ENCODE assay signal across 8 mouse cellular contexts in genomic region chr11:68852932-68853409, GRCm38 (mm10). TPM values are rescaled to one million over a fixed set of nuclear protein-coding genes. Genes with fewer than 3 reads are reported as not detected.
DNase-seq lines count a peak whose midpoint lies in the region; ATAC-seq and TF ChIP-seq lines count a peak whose summit lies in the region.

No protein-coding gene starts in this region.

- H3K27me3 ChIP-seq in hindbrain, postnatal 0 days (ENCODE audit: insufficient read depth, low read length), result no peaks in the 10 kb centered on the region

- intact Hi-C loops in left cerebral cortex, adult 2 months (cut with DNase I), result loop anchor here (5.0 kb wide), 1 partner anchor 161 kb away; the partner anchor contains the start of gene Myh10

- H3K9ac ChIP-seq in hindbrain, postnatal 0 days (replicated peaks; ENCODE audit: low read length), result peak overlapping the region; percentile 88

- WGBS in hindbrain, postnatal 0 days, result under 1% methylated on average over 39 of the region's 42 CpGs

- no peaks in the 10 kb centered on the region for H3K9me3 ChIP-seq in hindbrain, postnatal 0 days (ENCODE audit: low read length)

- peak overlapping the region; percentile 89 for H3K27ac ChIP-seq in hindbrain, postnatal 0 days
- H3K27ac ChIP-seq in left cerebral cortex, adult 2 months, result peak overlapping the region; percentile 90

- peak overlapping the region; percentile 79 for H3K4me2 ChIP-seq in hindbrain, postnatal 0 days (ENCODE audit: low read depth, low read length)

- H3K36me3 ChIP-seq in hindbrain, postnatal 0 days (ENCODE audit: insufficient read depth, low read length), result no peaks in the 10 kb centered on the region

- peak; percentile 100 for DNase-seq in T-cell, adult 2 months (ENCODE audit: low spot score)
- DNase-seq in cerebellum, postnatal 36 days, result peak; percentile 99 to 100
- DNase-seq in gastrocnemius, adult 18-20 months (ENCODE audit: low spot score), result peak; percentile 100
- peak; percentile 100 for DNase-seq in hindbrain, postnatal 0 days (ENCODE audit: low spot score)
- DNase-seq in left cerebral cortex, adult 2 months (ENCODE audit: extremely low spot score in 1 of 2, low spot score in 2 of 2), result peak; percentile 100
- DNase-seq in right cerebral cortex, adult 2 months (ENCODE audit: low spot score in 2 of 2), result peak; percentile 99 to 100
- peak; percentile 100 for DNase-seq in urinary bladder, postnatal 14 days (ENCODE audit: low spot score)

- TF ChIP-seq CTCF in hindbrain, postnatal 0 days (IDR thresholded peaks at IDR 0.05; ENCODE audit: low read depth), result no peak
- no peak for TF ChIP-seq CTCF in left cerebral cortex, adult 2 months (IDR thresholded peaks at IDR 0.05)

- H3K4me1 ChIP-seq in hindbrain, postnatal 0 days (ENCODE audit: insufficient read depth, low read length), result peaks cover 12% of the 10 kb centered on the region

- peak overlapping the region; percentile 84 for H3K4me3 ChIP-seq in hindbrain, postnatal 0 days (ENCODE audit: low read length)
- H3K4me3 ChIP-seq in left cerebral cortex, adult 2 months, result peak overlapping the region; percentile 81

- peak; percentile 100 for ATAC-seq in hindbrain, postnatal 0 days
- peak; percentile 91 for ATAC-seq in megakaryocyte, adult 5-6 weeks (ENCODE audit: poor library complexity, severe bottlenecking)

RNA-seq across cellular contexts. Expression of gene Ndel1, which starts 18.7 kb away (rescaled TPM):
- total RNA-seq in gastrocnemius, adult 18-20 months (2021), result 100 to 1,000 TPM in 1 of 2 experiments, 10 to 100 TPM in 1; 78.2 to 106 TPM
- 90.6 and 96.2 TPM in 2 replicates for total RNA-seq in hindbrain, postnatal 0 days (2014; rRNA removed)
- 101 and 105 TPM in 2 replicates for polyA plus RNA-seq in hindbrain, postnatal 0 days (2015; fragmentation: Nextera tagmentation; extraction: Ambion mirVana)
- 100 to 1,000 TPM; 108 to 115 TPM for total RNA-seq in left cerebral cortex, adult 2 months (2021)
- 48.9 and 53.9 TPM in 2 replicates for total RNA-seq in megakaryocyte, adult 5-6 weeks (2015)
- total RNA-seq in megakaryocyte, adult 5-6 weeks (2017), result 71.2 and 114 TPM in 2 replicates

RNA-seq across cellular contexts. Expression of gene Rnf222, which starts 35.4 kb away (rescaled TPM):
- not detected for total RNA-seq in gastrocnemius, adult 18-20 months (2021)
- 0.16 TPM in 1 of 2 replicates, not detected in the other for total RNA-seq in hindbrain, postnatal 0 days (2014; rRNA removed)
- not detected in 2 replicates for polyA plus RNA-seq in hindbrain, postnatal 0 days (2015; fragmentation: Nextera tagmentation; extraction: Ambion mirVana)
- total RNA-seq in left cerebral cortex, adult 2 months (2021), result not detected
- not detected in 2 replicates for total RNA-seq in megakaryocyte, adult 5-6 weeks (2015)
- not detected in 2 replicates for total RNA-seq in megakaryocyte, adult 5-6 weeks (2017)

RNA-seq across cellular contexts. Expression of gene Rpl26, which starts 48.4 kb away (rescaled TPM):
- 100 to 1,000 TPM; 639 to 682 TPM for total RNA-seq in gastrocnemius, adult 18-20 months (2021)
- 1,103 and 1,196 TPM in 2 replicates for total RNA-seq in hindbrain, postnatal 0 days (2014; rRNA removed)
- 608 and 621 TPM in 2 replicates for polyA plus RNA-seq in hindbrain, postnatal 0 days (2015; fragmentation: Nextera tagmentation; extraction: Ambion mirVana)
- 100 to 1,000 TPM; 727 to 749 TPM for total RNA-seq in left cerebral cortex, adult 2 months (2021)
- 2,468 and 2,587 TPM in 2 replicates for total RNA-seq in megakaryocyte, adult 5-6 weeks (2015)
- 3,510 and 4,069 TPM in 2 replicates for total RNA-seq in megakaryocyte, adult 5-6 weeks (2017)

Comparison
In these comparisons a context has a peak if more than half of its experiments do, and no peak if none do; other contexts are left out.
1. Peak in every context shown above with its lines: DNase-seq, ATAC-seq, H3K4me3 ChIP-seq and H3K27ac ChIP-seq.